Mouse (Mus musculus): ENCODE measurements at regions not wholly inside any gene's neighbourhood (a gene's known extent, or its start where the extent isn't known, plus 50 kb on each side); places are given as distances from the start of the nearest gene placed in this dataset.

DNA sequence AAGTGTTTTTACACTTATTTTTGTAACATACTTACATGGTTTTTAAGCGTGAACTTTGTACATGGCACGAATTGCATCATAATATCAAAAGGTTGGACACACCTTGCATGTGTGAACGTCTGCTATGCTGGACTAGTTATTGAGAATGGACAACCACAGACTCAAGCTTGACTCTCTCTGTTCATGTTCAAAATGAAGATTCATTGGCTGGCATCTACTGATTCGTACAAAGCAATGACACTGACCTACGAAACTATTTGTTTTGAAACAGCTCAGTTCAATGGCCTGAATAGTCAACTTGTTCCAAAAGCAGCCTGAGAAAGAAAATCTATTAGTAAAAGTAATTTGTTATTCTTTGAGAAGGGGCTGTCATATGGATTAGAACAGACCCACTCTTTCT lies 55.3 kb upstream of the Rrp15 start:
- no peak for ATAC-seq (replicated peaks; ENCODE audit: low read depth, poor library complexity, severe bottlenecking)

Data from common myeloid progenitor, adult 5-6 weeks (primary cell).